Mouse (Mus musculus) MEL (cell line): ENCODE measurements around the gene Akap13. TPM values are rescaled to one million over a fixed set of nuclear protein-coding genes. Genes with fewer than 3 reads are reported as not detected.

ENCODE experiments used
- DNase-seq: peaks from one replicate; pipeline ENCODE4 v3.0.0; 2011; ENCODE audit warnings: low read depth, low spot score
- H3K27ac ChIP-seq: 2 replicates; pipeline ENCODE4 v1.5.1; 2012; ENCODE audit warnings: low read depth, mild to moderate bottlenecking, control low read depth, low read length, moderate library complexity; ENCODE audit not compliant: control insufficient read depth
- H3K27me3 ChIP-seq, 2 experiments: fragments of 150-350 bp in 1 of 2; sonication (generic) in 1 of 2; 2 replicates each; pipeline ENCODE4 v1.6.1; 2012; ENCODE audit warnings: low read length in 2 of 2, mild to moderate bottlenecking in 2 of 2, improper control_type of control experiment in 1 of 2, moderate library complexity in 1 of 2; ENCODE audit not compliant: insufficient read depth in 2 of 2, control insufficient read depth in 1 of 2
- H3K36me3 ChIP-seq, 2 experiments: 2 replicates each; pipeline ENCODE4 v1.6.1; 2012 to 2014; ENCODE audit warnings: low read length in 2 of 2, improper control_type of control experiment in 1 of 2, inconsistent platforms in 1 of 2, mild to moderate bottlenecking in 1 of 2; ENCODE audit not compliant: insufficient read depth in 2 of 2, control insufficient read depth in 1 of 2
- H3K4me1 ChIP-seq, 2 experiments: fragments of 150-350 bp in 1 of 2; sonication (generic) in 1 of 2; 2 replicates each; pipeline ENCODE4 v1.6.1; 2012; ENCODE audit warnings: low read length in 2 of 2, improper control_type of control experiment in 1 of 2, mild to moderate bottlenecking in 1 of 2; ENCODE audit not compliant: insufficient read depth in 2 of 2, control insufficient read depth in 1 of 2
- H3K4me3 ChIP-seq, 2 experiments: fragments of 150-350 bp in 1 of 2; sonication (generic) in 1 of 2; 2 replicates each; pipeline ENCODE4 v1.5.1; 2012; ENCODE audit warnings: low read depth in 2 of 2, low read length in 2 of 2, mild to moderate bottlenecking in 2 of 2, moderate library complexity in 2 of 2, control low read depth in 1 of 2, improper control_type of control experiment in 1 of 2; ENCODE audit not compliant: control insufficient read depth in 1 of 2, insufficient read depth in 1 of 2
- H3K79me2 ChIP-seq: 2 replicates; pipeline ENCODE4 v1.6.1; 2012; ENCODE audit warnings: mild to moderate bottlenecking, low read length, moderate library complexity; ENCODE audit not compliant: control insufficient read depth, poor library complexity, insufficient read depth
- H3K9ac ChIP-seq: 2 replicates; pipeline ENCODE4 v1.6.1; 2012; ENCODE audit warnings: low read depth, mild to moderate bottlenecking, control low read depth, low read length, moderate library complexity; ENCODE audit not compliant: control insufficient read depth, poor library complexity, severe bottlenecking
- H3K9me3 ChIP-seq: fragments of 150-350 bp; sonication (generic); replicated peaks from 2 replicates; pipeline ENCODE4 v1.6.1; 2012; ENCODE audit warnings: mild to moderate bottlenecking, low read length, improper control_type of control experiment, moderate library complexity; ENCODE audit not compliant: insufficient read depth
- CHD2 ChIP-seq: IDR thresholded peaks from 2 replicates; pipeline ENCODE4 v1.6.1; 2011; ENCODE audit warnings: low read length, improper control_type of control experiment
- ETS1 ChIP-seq: IDR thresholded peaks from 2 replicates; pipeline ENCODE4 v1.6.1; 2012; ENCODE audit warnings: low read depth, mild to moderate bottlenecking, inconsistent platforms, low read length, improper control_type of control experiment, moderate library complexity
- HCFC1 ChIP-seq: IDR thresholded peaks from 2 replicates; pipeline ENCODE4 v1.6.1; 2012; ENCODE audit warnings: low read depth, mild to moderate bottlenecking, inconsistent platforms, low read length, improper control_type of control experiment, moderate library complexity
- JUND ChIP-seq: IDR thresholded peaks from 2 replicates; pipeline ENCODE4 v1.6.1; 2011; ENCODE audit warnings: low read depth, mild to moderate bottlenecking, improper control_type of control experiment, low read length
- MYB ChIP-seq: IDR thresholded peaks from 2 replicates; pipeline ENCODE4 v1.6.1; 2011; ENCODE audit warnings: mild to moderate bottlenecking, low read depth, low read length, improper control_type of control experiment
- MYC ChIP-seq: IDR thresholded peaks from 2 replicates; pipeline ENCODE4 v1.6.1; 2011; ENCODE audit warnings: low read depth, mild to moderate bottlenecking, low read length, improper control_type of control experiment, moderate library complexity
- RCOR1 ChIP-seq: IDR thresholded peaks from 2 replicates; pipeline ENCODE4 v1.6.1; 2012; ENCODE audit warnings: low read depth, mild to moderate bottlenecking, inconsistent platforms, low read length, improper control_type of control experiment
- SIN3A ChIP-seq: IDR thresholded peaks from 2 replicates; pipeline ENCODE4 v1.6.1; 2012; ENCODE audit warnings: low read length, improper control_type of control experiment, inconsistent platforms
- SMC3 ChIP-seq: IDR thresholded peaks from 2 replicates; pipeline ENCODE4 v1.6.1; 2011; ENCODE audit warnings: low read depth, low read length, improper control_type of control experiment
- TBP ChIP-seq: IDR thresholded peaks from 2 replicates; pipeline ENCODE4 v1.8.0; 2011; ENCODE audit warnings: low read depth, low read length, improper control_type of control experiment
- TCF12 ChIP-seq: IDR thresholded peaks from 2 replicates; pipeline ENCODE4 v1.6.1; 2014; ENCODE audit warnings: low read depth, mild to moderate bottlenecking, inconsistent platforms, low read length, improper control_type of control experiment, moderate library complexity
- UBTF ChIP-seq: IDR thresholded peaks from 2 replicates; pipeline ENCODE4 v1.6.1; 2012; ENCODE audit warnings: low read depth, mild to moderate bottlenecking, inconsistent platforms, low read length, improper control_type of control experiment, moderate library complexity, borderline replicate concordance; ENCODE audit not compliant: insufficient read depth
- USF1 ChIP-seq: IDR thresholded peaks from 2 replicates; pipeline ENCODE4 v1.6.1; 2014; ENCODE audit warnings: low read depth, mild to moderate bottlenecking, inconsistent platforms, low read length, improper control_type of control experiment, moderate library complexity
- ZMIZ1 ChIP-seq: IDR thresholded peaks from 2 replicates; pipeline ENCODE4 v1.6.1; 2012; ENCODE audit warnings: low read depth, mild to moderate bottlenecking, inconsistent platforms, low read length, improper control_type of control experiment, moderate library complexity
- ZNF384 ChIP-seq: IDR thresholded peaks from 2 replicates; pipeline ENCODE4 v1.6.1; 2012; ENCODE audit warnings: low read depth, mild to moderate bottlenecking, inconsistent platforms, low read length, improper control_type of control experiment
- polyA plus RNA-seq, 2 experiments: library from polyadenylated mRNA; stranded (reverse) in 1 of 2; unstranded in 1 of 2; fragments of >175 nt in 1 of 2; fragments of >200 nt in 1 of 2; gene quantifications; 2 replicates each; pipeline versions ENCODE4 v1.2.1 to v1.2.4; 2012; ENCODE audit warnings: low replicate concordance in 2 of 2, low read depth in 1 of 2; ENCODE audit not compliant: insufficient read length in 2 of 2, insufficient read depth in 1 of 2, missing spikeins in 1 of 2
- total RNA-seq: library from RNA; depleted of rRNA; stranded (reverse); fragments of 300-350 nt; gene quantifications from 2 replicates; pipeline ENCODE4 v1.2.3, GENCODE M21; 2012

The Akap13 gene
- total and polyA plus RNA-seq, 3 experiments, result 4.1 to 4.5 TPM; not detected in 1

GRCm38 (mm10) chr7:75463579-75464162, 8.3 kb downstream of the Akap13 start:
- no peaks in the 10 kb centered on the region for H3K27me3 ChIP-seq
- no peaks in the 10 kb centered on the region for H3K9me3 ChIP-seq
- no peak overlapping the region for H3K27ac ChIP-seq
- TF ChIP-seq MYC, result no peak
- peaks cover 0 to 3% of the 10 kb centered on the region in 2 experiments; a peak in 2 of 4 replicates for H3K4me1 ChIP-seq
- peaks cover 0 to 5% of the 10 kb centered on the region in 2 experiments; a peak in 2 of 4 replicates for H3K36me3 ChIP-seq
- H3K9ac ChIP-seq, result no peak overlapping the region
- H3K79me2 ChIP-seq, result no peaks in the 10 kb centered on the region
- no peak for DNase-seq
- no peak overlapping the region for H3K4me3 ChIP-seq

DNA sequence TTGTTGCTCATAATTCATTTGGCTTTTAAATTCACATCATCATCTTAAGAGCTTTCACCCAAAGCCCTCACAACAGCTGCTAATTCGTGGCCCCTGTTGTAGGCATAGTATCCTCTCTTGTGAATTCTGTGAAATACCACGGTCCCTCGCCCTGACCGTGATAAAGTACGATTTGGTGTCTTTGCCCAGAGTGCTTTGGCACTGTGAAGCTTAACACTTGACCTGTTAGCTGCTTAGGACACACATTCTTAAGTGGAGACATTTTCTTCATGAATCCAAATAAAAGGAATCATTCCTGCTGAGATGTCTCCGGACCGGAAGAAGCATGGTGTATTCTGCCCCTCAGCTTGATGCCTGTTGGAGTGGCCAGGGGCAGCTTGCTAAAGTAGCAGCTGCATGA, 12.5 kb downstream of the Akap13 start:
- DNase-seq, result no peak
- Histone ChIP-seq H3K79me2 (no peaks in the 10 kb centered on the region), H3K9ac (no peak overlapping the region), H3K9me3 (no peaks in the 10 kb centered on the region), H3K27ac (no peak overlapping the region), H3K36me3 (peaks cover 0 to 10% of the 10 kb centered on the region in 2 experiments; a peak in 1 of 4 replicates), H3K27me3 (no peaks in the 10 kb centered on the region), H3K4me3 (no peak overlapping the region), H3K4me1 (peaks cover 2% of the 10 kb centered on the region in 2 experiments; a peak in 2 of 4 replicates)
- no peak for TF ChIP-seq SIN3A
- no peak for TF ChIP-seq TBP
- no peak for TF ChIP-seq TCF12
- TF ChIP-seq RCOR1, result no peak
- no peak for TF ChIP-seq ZNF384
- TF ChIP-seq SMC3, result no peak
- no peak for TF ChIP-seq JUND
- no peak for TF ChIP-seq HCFC1
- TF ChIP-seq USF1, result no peak
- no peak for TF ChIP-seq CHD2
- no peak for TF ChIP-seq UBTF
- no peak for TF ChIP-seq MYB
- no peak for TF ChIP-seq ETS1
- no peak for TF ChIP-seq ZMIZ1
- TF ChIP-seq MYC, result no peak
- TF ChIP-seq, all 39 proteins: peak for 0
